Mouse (Mus musculus): ENCODE data around the gene Hmx1.

The Hmx1 gene

GRCm38 (mm10) chr5:35388491-35389111 lies at the start of gene Hmx1:
Gene Hmx1 (plus strand): TSS chr5:35389108.
- no peak for DNase-seq (ENCODE audit: extremely low spot score, low read depth, low spot score)

DNA sequence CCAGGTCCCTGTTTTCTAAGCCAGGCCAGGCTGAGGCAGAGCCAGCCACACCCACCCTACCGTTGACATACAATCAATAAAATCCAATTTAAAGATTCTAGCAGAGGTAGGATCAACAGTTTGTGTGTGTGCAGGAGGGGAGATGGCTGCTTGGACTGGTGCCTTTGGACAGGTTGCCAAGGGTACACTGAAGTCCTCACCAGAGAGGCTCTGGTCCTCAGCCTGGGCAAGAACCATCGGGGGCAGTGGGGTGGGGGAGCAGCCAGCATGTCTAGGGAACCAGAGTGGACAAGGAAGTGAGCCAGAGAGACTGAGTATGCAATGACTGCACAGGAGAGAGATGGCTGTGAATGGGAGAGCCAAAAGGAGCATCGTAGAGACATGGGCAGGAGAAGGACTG lies 43.8 kb upstream of the Hmx1 start:
- DNase-seq (ENCODE audit: extremely low spot score, low read depth, low spot score) = no peak

DNA sequence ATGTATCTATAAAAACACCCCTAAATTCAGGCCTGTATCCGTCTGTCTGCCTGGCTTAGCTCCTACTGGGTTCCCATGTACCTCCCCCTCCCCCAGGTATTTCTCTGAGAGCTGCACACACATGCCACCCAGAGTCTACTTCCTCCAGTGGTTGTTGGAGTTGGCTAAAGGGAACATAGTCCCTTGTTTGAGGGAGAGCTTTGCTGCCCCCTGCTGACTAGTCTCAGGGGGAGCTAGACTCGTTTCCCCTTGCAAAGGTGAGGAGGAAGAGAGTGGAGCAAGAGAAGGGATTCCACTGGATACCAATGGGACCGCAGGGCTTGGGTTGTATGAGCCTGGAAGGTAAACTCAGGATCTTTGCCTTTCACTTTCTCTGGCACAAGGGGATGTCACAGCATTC lies 40.1 kb upstream of the Hmx1 start:
- peak; percentile 30 for DNase-seq (ENCODE audit: extremely low spot score, low read depth, low spot score)

GRCm38 (mm10) chr5:35357544-35358440 lies 31.1 kb upstream of the Hmx1 start:
- no peak for DNase-seq (ENCODE audit: extremely low spot score, low read depth, low spot score)

- DNase-seq (ENCODE audit: extremely low spot score, low read depth, low spot score) = peak; percentile 91
These were observed 27.2 kb upstream of the Hmx1 start for GRCm38 (mm10) chr5:35361570-35362284.

DNA sequence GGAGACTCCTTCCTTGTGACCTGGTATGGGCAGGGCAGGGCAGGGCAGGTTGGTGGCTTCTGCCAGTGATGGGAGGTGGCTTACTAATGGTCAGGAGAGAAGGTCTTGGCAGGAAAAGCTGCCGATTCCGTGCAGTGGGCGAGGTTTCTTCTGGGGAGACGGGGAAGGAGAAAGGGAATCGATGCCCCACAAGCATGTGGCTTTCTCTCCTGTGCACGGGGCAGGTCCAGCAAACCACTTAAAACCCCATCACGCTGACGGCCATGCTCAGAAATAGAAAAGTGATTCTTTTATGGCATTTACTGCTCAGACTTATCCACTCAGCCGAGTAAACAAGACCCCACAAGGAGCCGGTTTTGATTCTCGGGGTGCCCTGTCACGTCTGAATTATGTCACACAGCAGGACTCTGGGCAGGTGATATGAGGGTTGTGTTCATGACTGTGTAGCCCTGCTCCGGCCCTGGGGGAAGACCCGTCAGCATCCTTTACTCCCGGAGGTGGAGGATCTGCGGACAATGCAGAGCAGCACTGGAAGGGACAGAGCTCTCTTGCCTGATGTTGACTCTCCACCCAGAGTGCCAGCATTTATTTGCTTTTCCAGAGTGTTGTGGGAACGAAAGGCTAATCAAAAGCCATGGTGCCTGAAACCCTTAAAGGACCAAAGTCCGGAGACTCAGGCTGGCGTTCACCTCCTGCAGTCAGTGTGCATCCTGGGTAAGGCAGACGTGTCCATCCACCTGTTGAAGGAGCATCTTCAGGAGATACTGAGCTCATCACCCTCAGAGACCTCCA lies 22.5 kb upstream of the Hmx1 start:
- no peak for DNase-seq (ENCODE audit: extremely low spot score, low read depth, low spot score)

- DNase-seq (ENCODE audit: extremely low spot score, low read depth, low spot score) = no peak
These were observed 20.0 kb upstream of the Hmx1 start for GRCm38 (mm10) chr5:35368916-35369315.

DNA sequence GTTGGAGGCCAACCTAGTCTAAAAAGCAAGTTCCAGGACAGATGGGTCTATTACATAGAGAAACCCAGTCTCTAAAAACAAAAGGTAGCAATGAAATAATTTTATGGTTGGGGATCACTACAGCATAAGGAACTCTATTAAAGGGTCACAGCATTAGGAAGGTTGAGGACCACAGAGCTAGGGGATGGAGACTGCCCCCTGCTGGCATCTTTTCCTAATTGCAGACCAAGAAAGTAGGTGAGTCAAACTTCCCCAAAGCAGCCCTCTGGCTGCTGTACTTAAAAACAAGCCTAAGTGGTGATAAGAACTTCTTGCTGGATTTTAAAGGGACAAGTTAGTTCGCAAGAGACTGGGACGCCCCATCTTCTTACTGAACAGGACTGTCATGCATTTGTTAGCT lies 9.8 kb upstream of the Hmx1 start:
- DNase-seq (ENCODE audit: extremely low spot score, low read depth, low spot score) = no peak

DNA sequence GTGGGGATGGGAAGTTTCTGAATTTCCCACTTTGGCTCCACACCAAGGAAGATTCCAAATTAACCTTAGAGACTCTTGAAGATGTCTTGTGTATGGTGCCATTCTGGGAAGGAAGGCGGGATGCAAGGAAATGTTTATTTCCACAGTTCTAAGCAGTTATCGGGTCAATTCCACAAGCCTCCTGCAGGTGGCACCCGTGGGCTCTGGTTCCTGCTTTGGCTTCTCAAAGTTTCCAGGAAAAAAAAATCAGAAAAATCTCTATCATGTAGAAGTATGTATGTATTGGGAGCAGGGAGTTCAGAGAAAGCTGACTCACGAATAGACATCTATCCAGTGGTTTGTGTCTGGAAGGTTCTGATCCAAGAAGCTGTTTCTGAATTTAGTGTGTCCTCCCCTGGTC lies 9.1 kb upstream of the Hmx1 start:
- no peak for DNase-seq (ENCODE audit: extremely low spot score, low read depth, low spot score)

GRCm38 (mm10) chr5:35387834-35388490 lies 946 bp upstream of the Hmx1 start:
- DNase-seq (ENCODE audit: extremely low spot score, low read depth, low spot score) = no peak

DNA sequence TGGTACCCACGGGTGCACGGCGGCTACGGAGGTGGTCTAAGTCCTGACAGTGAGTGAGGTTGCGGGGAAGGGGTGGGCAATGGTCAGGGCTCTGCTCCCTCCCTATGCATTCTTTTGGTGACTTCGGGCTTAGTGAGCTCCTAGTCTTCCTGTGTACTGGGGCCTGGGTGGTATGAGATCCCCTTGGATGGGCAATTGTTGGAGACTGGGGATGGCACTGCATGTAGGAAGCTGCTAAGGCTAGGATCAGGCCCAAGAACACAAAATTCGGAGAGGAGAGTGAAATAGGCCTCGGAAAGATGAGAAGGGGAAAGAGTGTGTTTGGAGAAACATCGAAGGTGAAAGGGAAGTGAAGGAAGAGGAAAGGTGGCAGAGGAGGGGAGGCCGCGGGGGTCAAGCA lies 533 bp downstream of the Hmx1 start:
- DNase-seq (ENCODE audit: extremely low spot score, low read depth, low spot score) = no peak

GRCm38 (mm10) chr5:35389915-35390314 lies 1.0 kb downstream of the Hmx1 start:
- no peak for DNase-seq (ENCODE audit: extremely low spot score, low read depth, low spot score)

- DNase-seq (ENCODE audit: extremely low spot score, low read depth, low spot score) = no peak
These were observed 2.1 kb downstream of the Hmx1 start for GRCm38 (mm10) chr5:35390848-35391655.

GRCm38 (mm10) chr5:35391656-35392333 lies 2.9 kb downstream of the Hmx1 start:
- no peak for DNase-seq (ENCODE audit: extremely low spot score, low read depth, low spot score)

GRCm38 (mm10) chr5:35392334-35392695 lies 3.4 kb downstream of the Hmx1 start:
- DNase-seq (ENCODE audit: extremely low spot score, low read depth, low spot score) = no peak

- DNase-seq (ENCODE audit: extremely low spot score, low read depth, low spot score) = no peak
These were observed 6.9 kb downstream of the Hmx1 start for GRCm38 (mm10) chr5:35395566-35396440.

GRCm38 (mm10) chr5:35396976-35397641 lies 8.2 kb downstream of the Hmx1 start:
- DNase-seq (ENCODE audit: extremely low spot score, low read depth, low spot score) = no peak
